Mouse (Mus musculus) spleen, postnatal 10 days (tissue): Measurements from ENCODE around the gene Gm13285.
"Not testable (repeated sequence)": the region's sequence is repeated elsewhere in the genome, so short reads cannot be mapped to it uniquely, and the experiment has no call there.

ENCODE experiments used
- DNase-seq, 2 experiments: peaks; one replicate each; pipeline ENCODE4 v3.0.0; 2021 to 2022; ENCODE audit warnings: low spot score in 2 of 2

The Gm13285 gene

GRCm38 (mm10) chr4:88799365-88799764, at the start of gene Gm13285:
Gene Gm13285, plus strand, starts transcription at chr4:88799665.
- DNase-seq: not testable (repeated sequence)

- no peak for DNase-seq
These were observed 49.5 kb upstream of the Gm13285 start for GRCm38 (mm10) chr4:88749926-88750325.

- DNase-seq: peak; percentile 58 to 74
These were observed 44.6 kb upstream of the Gm13285 start, which contains the start of gene Gm13271 for GRCm38 (mm10) chr4:88754818-88755340. Gene Gm13271, plus strand, starts transcription at chr4:88754868.

- DNase-seq: not testable (repeated sequence)
These were observed 42.6 kb upstream of the Gm13285 start for GRCm38 (mm10) chr4:88756581-88757513.

GRCm38 (mm10) chr4:88757628-88758031, 41.8 kb upstream of the Gm13285 start:
- DNase-seq: peak; percentile 83 to 88

- DNase-seq: not testable (repeated sequence)
These were observed 40.7 kb upstream of the Gm13285 start for GRCm38 (mm10) chr4:88758751-88759150.

GRCm38 (mm10) chr4:88759610-88760268, 39.7 kb upstream of the Gm13285 start, which contains the start of gene Gm13283:
Gene Gm13283, plus strand, starts transcription at chr4:88760119.
- peak; percentile 24 to 39 for DNase-seq

- peak; percentile 44 to 63 for DNase-seq
These were observed 39.0 kb upstream of the Gm13285 start for GRCm38 (mm10) chr4:88760431-88760830.

- DNase-seq: peak; percentile 72 to 73
These were observed 37.7 kb upstream of the Gm13285 start for GRCm38 (mm10) chr4:88761776-88762175.

GRCm38 (mm10) chr4:88762341-88762740, 37.1 kb upstream of the Gm13285 start:
- not testable (repeated sequence) for DNase-seq

GRCm38 (mm10) chr4:88763384-88764018, 36.0 kb upstream of the Gm13285 start:
- DNase-seq: peak; percentile 12 to 27

- not testable (repeated sequence) for DNase-seq
These were observed 25.9 kb upstream of the Gm13285 start, which contains the start of gene Gm13290 for GRCm38 (mm10) chr4:88773534-88773933. Gene Gm13290, plus strand, starts transcription at chr4:88773834.

- not testable (repeated sequence) for DNase-seq
These were observed 22.8 kb upstream of the Gm13285 start, which contains the start of gene Gm13289 for GRCm38 (mm10) chr4:88776622-88777021. Gene Gm13289, plus strand, starts transcription at chr4:88776922.

GRCm38 (mm10) chr4:88779550-88779949, 19.9 kb upstream of the Gm13285 start, which contains the start of gene Gm13272:
Gene Gm13272, plus strand, starts transcription at chr4:88779850.
- DNase-seq: not testable (repeated sequence)

- DNase-seq: not testable (repeated sequence)
These were observed 19.1 kb upstream of the Gm13285 start for GRCm38 (mm10) chr4:88780320-88780719.

- not testable (repeated sequence) for DNase-seq
These were observed 17.6 kb upstream of the Gm13285 start, which contains the start of gene Ifnz for GRCm38 (mm10) chr4:88781831-88782230. Gene Ifnz, plus strand, starts transcription at chr4:88782131.

GRCm38 (mm10) chr4:88782335-88782734, 17.1 kb upstream of the Gm13285 start:
- not testable (repeated sequence) for DNase-seq

GRCm38 (mm10) chr4:88785409-88785808, 14.1 kb upstream of the Gm13285 start, which contains the start of gene Gm13276:
Gene Gm13276, plus strand, starts transcription at chr4:88785709.
- DNase-seq: not testable (repeated sequence)

GRCm38 (mm10) chr4:88788402-88788801, 11.1 kb upstream of the Gm13285 start, which contains the start of gene Gm13277:
Gene Gm13277, plus strand, starts transcription at chr4:88788632.
- peak; percentile 17 to 69 for DNase-seq

- DNase-seq: not testable (repeated sequence)
These were observed 8.2 kb upstream of the Gm13285 start, which contains the start of gene Gm13278 for GRCm38 (mm10) chr4:88791250-88791649. Gene Gm13278, plus strand, starts transcription at chr4:88791550.
